Mouse (Mus musculus) lung, postnatal 0 days (tissue): Measurements from ENCODE around the gene Sgms1. TPM values are rescaled to one million over a fixed set of nuclear protein-coding genes. Genes with fewer than 3 reads are reported as not detected.

ENCODE experiments used
- ATAC-seq: fragments of 200-750 bp; cut with Nextera tagmentation; 2 replicates; pipeline ENCODE4 v1.8.0; 2017; ENCODE audit warnings: moderate library complexity
- DNase-seq: peaks from one replicate; pipeline ENCODE4 v3.0.0-alpha.2; 2016; ENCODE audit warnings: low spot score
- H3K27ac ChIP-seq: fragments of 300-500 bp; sonication (generic); 2 replicates; pipeline ENCODE4 v1.5.1; 2014; ENCODE audit warnings: antibody characterized with exemption, mild to moderate bottlenecking, low read length, mixed read lengths
- H3K27me3 ChIP-seq: fragments of 300-500 bp; sonication (generic); replicated peaks from 2 replicates; pipeline ENCODE4 v1.6.1; 2014; ENCODE audit warnings: low read length, mixed read lengths; ENCODE audit not compliant: insufficient read depth
- H3K36me3 ChIP-seq: fragments of 300-500 bp; sonication (generic); 2 replicates; pipeline ENCODE4 v1.6.1; 2014; ENCODE audit warnings: low read length, mixed read lengths; ENCODE audit not compliant: insufficient read depth
- H3K4me1 ChIP-seq: fragments of 300-500 bp; sonication (generic); 2 replicates; pipeline ENCODE4 v1.6.1; 2014; ENCODE audit warnings: antibody characterized with exemption, low read depth, low read length, mixed read lengths; ENCODE audit not compliant: insufficient read depth
- H3K4me2 ChIP-seq: fragments of 300-500 bp; sonication (generic); replicated peaks from 2 replicates; pipeline ENCODE4 v1.6.1; 2014; ENCODE audit warnings: low read depth, mild to moderate bottlenecking, low read length, moderate library complexity, mixed read lengths
- H3K4me3 ChIP-seq: fragments of 300-500 bp; sonication (generic); 2 replicates; pipeline ENCODE4 v1.5.1; 2014; ENCODE audit warnings: low read depth, low read length
- H3K9ac ChIP-seq: fragments of 300-500 bp; sonication (generic); replicated peaks from 2 replicates; pipeline ENCODE4 v1.6.1; 2014; ENCODE audit warnings: low read depth, mild to moderate bottlenecking
- H3K9me3 ChIP-seq: fragments of 300-500 bp; sonication (generic); 2 replicates; pipeline ENCODE4 v1.6.1; 2016; ENCODE audit warnings: low read length, mixed read lengths
- CTCF ChIP-seq: IDR thresholded peaks from 2 replicates; pipeline ENCODE4 v1.5.1; 2016; ENCODE audit warnings: antibody characterized with exemption, mild to moderate bottlenecking
- EP300 ChIP-seq: IDR thresholded peaks from 2 replicates; pipeline ENCODE4 v1.6.1; 2016; ENCODE audit warnings: antibody characterized with exemption, mild to moderate bottlenecking, control low read depth
- WGBS: fragments of 180-500 bp; shearing (Covaris S2); extraction: QIAGEN DNeasy Blood & Tissue Kit; methylation state at CpG from one replicate; pipeline ENCODE4 v1.1.7; 2014; 5-methylcytosine and 5-hydroxymethylcytosine counted together
- polyA plus RNA-seq: library from polyadenylated mRNA; unstranded; fragments of >200 nt; fragmentation: Nextera tagmentation; extraction: Ambion mirVana; gene quantifications from 2 replicates; pipeline ENCODE4 v1.2.1, GENCODE M21; 2015

Sgms1 gene
- polyA plus RNA-seq, 1 experiment from 2014 or later = 59.3 TPM

GRCm38 (mm10) chr19:32157045-32157444 lies 232.5 kb downstream of the Sgms1 start:
- H3K4me3 ChIP-seq = no peak overlapping the region
- DNase-seq = peak; percentile 36
- TF ChIP-seq EP300 = peak; percentile 58
- TF ChIP-seq CTCF = no peak
- H3K4me2 ChIP-seq = no peak overlapping the region
- ATAC-seq = peak; percentile 63
- WGBS = 62% methylated on average over 6 of the region's 6 CpGs
- H3K4me1 ChIP-seq = peaks cover 8% of the 10 kb centered on the region; the same call in 1 of the 2 replicates
- H3K9ac ChIP-seq = no peak overlapping the region
- H3K27ac ChIP-seq = peak overlapping the region; percentile 47
- H3K27me3 ChIP-seq = no peaks in the 10 kb centered on the region
- H3K9me3 ChIP-seq = no peaks in the 10 kb centered on the region
- H3K36me3 ChIP-seq = peaks cover 8% of the 10 kb centered on the region; the same call in 1 of the 2 replicates

GRCm38 (mm10) chr19:32152529-32152928 lies 237.0 kb downstream of the Sgms1 start:
- Histone ChIP-seq H3K9ac (no peak overlapping the region), H3K9me3 (no peaks in the 10 kb centered on the region), H3K4me2 (no peak overlapping the region), H3K4me1 (peaks cover 6% of the 10 kb centered on the region; the same call in 1 of the 2 replicates), H3K36me3 (peaks cover 3% of the 10 kb centered on the region; the same call in 1 of the 2 replicates), H3K27ac (no peak overlapping the region), H3K27me3 (no peaks in the 10 kb centered on the region), H3K4me3 (no peak overlapping the region)
- WGBS = 70% methylated on average over 6 of the region's 6 CpGs
- DNase-seq (no peak), ATAC-seq (no peak)
- peak; percentile 22; the same call in 1 of the 2 replicates for TF ChIP-seq CTCF
- TF ChIP-seq EP300 = no peak

- H3K4me3 ChIP-seq = no peak overlapping the region
- no peak for DNase-seq
- no peak overlapping the region for H3K27ac ChIP-seq
- ATAC-seq = no peak
- WGBS = 52% methylated on average over 5 of the region's 5 CpGs
- H3K9me3 ChIP-seq = no peaks in the 10 kb centered on the region
- TF ChIP-seq CTCF (no peak), EP300 (no peak)
- H3K4me2 ChIP-seq = no peak overlapping the region
- no peaks in the 10 kb centered on the region for H3K36me3 ChIP-seq
- H3K27me3 ChIP-seq = no peaks in the 10 kb centered on the region
- no peak overlapping the region for H3K9ac ChIP-seq
- H3K4me1 ChIP-seq = no peaks in the 10 kb centered on the region
Measured at GRCm38 (mm10) chr19:32148710-32149109, 240.8 kb downstream of the Sgms1 start.

- 77% methylated on average over 6 of the region's 6 CpGs for WGBS
- Histone ChIP-seq H3K4me2 (no peak overlapping the region), H3K4me3 (no peak overlapping the region), H3K27me3 (no peaks in the 10 kb centered on the region), H3K9ac (no peak overlapping the region), H3K4me1 (no peaks in the 10 kb centered on the region; the same call in 1 of the 2 replicates), H3K36me3 (no peaks in the 10 kb centered on the region; the same call in 1 of the 2 replicates), H3K9me3 (no peaks in the 10 kb centered on the region), H3K27ac (no peak overlapping the region)
- ATAC-seq (peak; percentile 79), DNase-seq (peak; percentile 58)
- TF ChIP-seq CTCF = no peak
- peak; percentile 96 for TF ChIP-seq EP300
Measured at GRCm38 (mm10) chr19:32142383-32142782, 247.1 kb downstream of the Sgms1 start.

- ATAC-seq (no peak), DNase-seq (no peak)
- Histone ChIP-seq H3K36me3 (no peaks in the 10 kb centered on the region; the same call in 1 of the 2 replicates), H3K27ac (no peak overlapping the region; the same call in 1 of the 2 replicates), H3K4me2 (no peak overlapping the region), H3K9me3 (no peaks in the 10 kb centered on the region), H3K4me1 (no peaks in the 10 kb centered on the region; the same call in 1 of the 2 replicates), H3K4me3 (no peak overlapping the region), H3K9ac (no peak overlapping the region), H3K27me3 (no peaks in the 10 kb centered on the region)
- no peak for TF ChIP-seq EP300
- TF ChIP-seq CTCF = no peak
- 58% methylated on average over 14 of the region's 14 CpGs for WGBS
Measured at GRCm38 (mm10) chr19:32138361-32139088, 251.0 kb downstream of the Sgms1 start.

GRCm38 (mm10) chr19:32137904-32138303 lies 251.6 kb downstream of the Sgms1 start:
- H3K27ac ChIP-seq = no peak overlapping the region
- ATAC-seq (no peak), DNase-seq (no peak)
- H3K4me1 ChIP-seq = no peaks in the 10 kb centered on the region; the same call in 1 of the 2 replicates
- no peaks in the 10 kb centered on the region; the same call in 1 of the 2 replicates for H3K36me3 ChIP-seq
- TF ChIP-seq EP300 (no peak), CTCF (no peak)
- 91% methylated on average over 5 of the region's 5 CpGs for WGBS
- H3K4me2 ChIP-seq = no peak overlapping the region
- H3K27me3 ChIP-seq = no peaks in the 10 kb centered on the region
- H3K4me3 ChIP-seq = no peak overlapping the region
- H3K9me3 ChIP-seq = no peaks in the 10 kb centered on the region
- no peak overlapping the region for H3K9ac ChIP-seq
